Mouse (Mus musculus) embryonic fibroblast, embryonic 13.5 days (primary cell): ENCODE data around the gene Lrrc61.

Source experiments
- CTCF ChIP-seq: IDR thresholded peaks from 2 replicates; pipeline ENCODE4 v1.5.1; 2011; ENCODE audit warnings: mild to moderate bottlenecking, control low read depth, low read length, moderate library complexity, borderline replicate concordance; ENCODE audit not compliant: insufficient read depth
- POLR2A ChIP-seq: IDR thresholded peaks from 2 replicates; pipeline ENCODE4 v1.6.1; 2011; ENCODE audit warnings: low read depth, mild to moderate bottlenecking, control low read depth, low read length, moderate library complexity

- TF ChIP-seq CTCF, result no peak
- peak; percentile 83 for TF ChIP-seq POLR2A
Observed at GRCm38 (mm10) chr6:48554280-48555103, at the start of gene Lrrc61.
